ENCODE assay signal across 7 mouse cellular contexts in the genomic region with DNA sequence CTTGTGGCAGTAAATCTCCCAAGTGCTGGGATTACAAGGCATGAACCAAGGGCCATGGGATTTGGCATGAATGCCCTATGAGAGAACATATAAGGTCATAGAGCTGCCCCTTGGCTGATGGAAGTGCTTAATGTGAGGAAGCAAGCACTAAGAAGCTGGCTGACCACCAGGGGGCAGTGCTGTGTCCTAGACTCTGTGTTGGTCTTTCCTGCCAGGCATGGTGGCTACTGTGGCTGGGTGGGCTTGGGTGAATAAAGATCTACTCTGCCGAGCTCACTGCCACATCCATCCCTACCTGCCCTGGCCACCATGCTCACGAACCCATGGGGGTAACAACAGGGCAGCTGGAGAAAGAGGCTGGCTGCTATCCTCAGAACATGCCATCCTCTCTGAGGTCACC. TPM values are rescaled to one million over a fixed set of nuclear protein-coding genes. Genes with fewer than 3 reads are reported as not detected.
A peak's percentile ranks its signal among the peaks of the same experiment; 100 is the strongest.
DNase-seq lines count a peak whose midpoint lies in the region; ATAC-seq and TF ChIP-seq lines count a peak whose summit lies in the region.

No protein-coding gene starts in this region.

- peaks cover 46% of the 10 kb centered on the region for H3K27me3 ChIP-seq in embryonic facial prominence, embryonic 10.5 days (replicated peaks; ENCODE audit: low read depth, poor library complexity, severe bottlenecking)
- no peaks in the 10 kb centered on the region for H3K27me3 ChIP-seq in lung, postnatal 0 days (replicated peaks; ENCODE audit: insufficient read depth, low read length)
- peaks cover 8% of the 10 kb centered on the region for H3K27me3 ChIP-seq in small intestine, adult 2 months (ENCODE audit: control insufficient read depth, insufficient read depth, low read length)

- no peak overlapping the region for H3K4me2 ChIP-seq in lung, postnatal 0 days (replicated peaks; ENCODE audit: low read depth, low read length)

- no peak overlapping the region for H3K9ac ChIP-seq in lung, postnatal 0 days (replicated peaks; ENCODE audit: low read depth)

- TF ChIP-seq EP300 in lung, postnatal 0 days (IDR thresholded peaks at IDR 0.05) = no peak

- H3K9me3 ChIP-seq in embryonic facial prominence, embryonic 10.5 days = 0 out of 2 replicates have a peak, but pooled peaks cover 6% of the 10 kb centered on the region
- H3K9me3 ChIP-seq in lung, postnatal 0 days (ENCODE audit: low read length) = no peaks in the 10 kb centered on the region

- no peaks in the 10 kb centered on the region for H3K36me3 ChIP-seq in embryonic facial prominence, embryonic 10.5 days (replicated peaks)
- no peaks in the 10 kb centered on the region for H3K36me3 ChIP-seq in lung, postnatal 0 days (ENCODE audit: insufficient read depth, low read length)
- H3K36me3 ChIP-seq in small intestine, adult 2 months (ENCODE audit: control insufficient read depth, insufficient read depth, low read length) = no peaks in the 10 kb centered on the region

- H3K27ac ChIP-seq in embryonic facial prominence, embryonic 10.5 days (replicated peaks) = no peak overlapping the region
- no peak overlapping the region for H3K27ac ChIP-seq in lung, postnatal 0 days (ENCODE audit: low read length)
- no peak overlapping the region for H3K27ac ChIP-seq in small intestine, adult 2 months (ENCODE audit: insufficient read depth, low read depth, low read length)

- TF ChIP-seq POLR2A in small intestine, adult 2 months (IDR thresholded peaks at IDR 0.05; ENCODE audit: low read depth, low read length) = no peak

- TF ChIP-seq CTCF in lung, postnatal 0 days (IDR thresholded peaks at IDR 0.05) = peak; percentile 88
- TF ChIP-seq CTCF in small intestine, adult 2 months (IDR thresholded peaks at IDR 0.05; ENCODE audit: extremely low read depth, insufficient read length, insufficient replicate concordance, low read depth, low read length) = peak; percentile 77; the same call in 1 of the 2 replicates

- WGBS in embryonic facial prominence, embryonic 10.5 days = 42% methylated on average over 2 of the region's 2 CpGs
- 35% methylated on average over 2 of the region's 2 CpGs for WGBS in lung, postnatal 0 days
- WGBS in small intestine, adult 2 months = 60% methylated on average over 2 of the region's 2 CpGs

- H3K4me3 ChIP-seq in embryonic facial prominence, embryonic 10.5 days = no peak overlapping the region
- no peak overlapping the region for H3K4me3 ChIP-seq in lung, postnatal 0 days (ENCODE audit: low read depth, low read length)
- no peak overlapping the region for H3K4me3 ChIP-seq in small intestine, adult 2 months (ENCODE audit: low read depth, low read length)

- no peak for ATAC-seq in lung, postnatal 0 days

- DNase-seq in urinary bladder, adult 18-20 months (ENCODE audit: low spot score in 2 of 2) = peak; percentile 12 to 31
- no peak for DNase-seq in urinary bladder, adult 2 months (ENCODE audit: low spot score)
- peak; percentile 88 for DNase-seq in adrenal gland, postnatal 14 days
- peak; percentile 84 for DNase-seq in embryonic facial prominence, embryonic 10.5 days (ENCODE audit: low spot score)
- peak; percentile 59 for DNase-seq in kidney, adult 9 months
- DNase-seq in lung, postnatal 0 days (ENCODE audit: low spot score) = peak; percentile 81

- peaks cover 17% of the 10 kb centered on the region for H3K4me1 ChIP-seq in embryonic facial prominence, embryonic 10.5 days
- H3K4me1 ChIP-seq in lung, postnatal 0 days (ENCODE audit: insufficient read depth, low read depth, low read length) = no peaks in the 10 kb centered on the region
- no peaks in the 10 kb centered on the region for H3K4me1 ChIP-seq in small intestine, adult 2 months (ENCODE audit: control insufficient read depth, insufficient read depth, insufficient read length, low read length)

RNA-seq across cellular contexts. Expression of a gene that starts 2.0 kb away (rescaled TPM):
- polyA plus RNA-seq in urinary bladder, adult 2 months (2012; rRNA removed) = 0.84 and 0.91 TPM in 2 replicates
- total RNA-seq in adrenal gland, postnatal 14 days (2021) = 3.4 and 3.8 TPM in 2 replicates
- polyA plus RNA-seq in embryonic facial prominence, embryonic 10.5 days (2016; fragmentation: Nextera tagmentation; extraction: Ambion mirVana) = 1.7 and 2.3 TPM in 2 replicates
- polyA plus RNA-seq in lung, postnatal 0 days (2015; fragmentation: Nextera tagmentation; extraction: Ambion mirVana) = 0.97 and 1.0 TPM in 2 replicates
- 0.28 and 0.32 TPM in 2 replicates for polyA plus RNA-seq in small intestine, adult 2 months (2012; rRNA removed)

RNA-seq across cellular contexts. Expression of a gene that starts 39.2 kb away (rescaled TPM):
- polyA plus RNA-seq in urinary bladder, adult 2 months (2012; rRNA removed) = 94.6 and 98.2 TPM in 2 replicates
- total RNA-seq in adrenal gland, postnatal 14 days (2021) = 74.1 and 74.7 TPM in 2 replicates
- 128 and 133 TPM in 2 replicates for polyA plus RNA-seq in embryonic facial prominence, embryonic 10.5 days (2016; fragmentation: Nextera tagmentation; extraction: Ambion mirVana)
- 60.6 and 63.3 TPM in 2 replicates for polyA plus RNA-seq in lung, postnatal 0 days (2015; fragmentation: Nextera tagmentation; extraction: Ambion mirVana)
- polyA plus RNA-seq in small intestine, adult 2 months (2012; rRNA removed) = 8.1 and 12.0 TPM in 2 replicates
